Mouse (Mus musculus) thymus, adult 2 months (tissue): Measurements from ENCODE around the gene Ak6. TPM values are rescaled to one million over a fixed set of nuclear protein-coding genes. Genes with fewer than 3 reads are reported as not detected.
A peak's percentile ranks its signal among the peaks of the same experiment; 100 is the strongest.

Source experiments
- DNase-seq: peaks from one replicate; pipeline ENCODE4 v3.0.0; 2021
- H3K27ac ChIP-seq: fragments of 200-500 bp; 2 replicates; pipeline ENCODE4 v1.5.1; 2012; ENCODE audit warnings: low read length, control low read depth; ENCODE audit not compliant: control insufficient read depth, insufficient read depth
- H3K27me3 ChIP-seq: fragments of 200-500 bp; 2 replicates; pipeline ENCODE4 v1.6.1; 2012; ENCODE audit warnings: mild to moderate bottlenecking, low read length, moderate library complexity, mixed read lengths; ENCODE audit not compliant: control insufficient read depth, insufficient read depth
- H3K36me3 ChIP-seq: fragments of 200-500 bp; 2 replicates; pipeline ENCODE4 v1.6.1; 2012; ENCODE audit warnings: mild to moderate bottlenecking, low read length, moderate library complexity; ENCODE audit not compliant: control insufficient read depth, insufficient read depth
- H3K4me1 ChIP-seq: fragments of 200-500 bp; replicated peaks from 2 replicates; pipeline ENCODE4 v1.6.1; 2012; ENCODE audit warnings: low read length; ENCODE audit not compliant: control insufficient read depth, insufficient read depth
- H3K4me3 ChIP-seq: fragments of 200-500 bp; 2 replicates; pipeline ENCODE4 v1.5.1; 2012; ENCODE audit warnings: mild to moderate bottlenecking, low read length, control low read depth, moderate library complexity; ENCODE audit not compliant: control insufficient read depth, insufficient read depth
- CTCF ChIP-seq: fragments of 200-500 bp; IDR thresholded peaks from 2 replicates; pipeline ENCODE4 v1.5.1; 2012; ENCODE audit warnings: mild to moderate bottlenecking, control low read depth, low read length, moderate library complexity, borderline replicate concordance; ENCODE audit not compliant: control insufficient read depth, poor library complexity, insufficient read depth; ENCODE audit errors: extremely low read depth
- POLR2A ChIP-seq: fragments of 200-500 bp; IDR thresholded peaks from 2 replicates; pipeline ENCODE4 v1.6.1; 2012; ENCODE audit warnings: mild to moderate bottlenecking, low read length, control low read depth, moderate library complexity; ENCODE audit not compliant: control insufficient read depth, poor library complexity, insufficient read depth; ENCODE audit errors: extremely low read depth
- WGBS: fragments of 180-500 bp; shearing (Covaris S2); methylation state at CpG from one replicate; pipeline ENCODE4 v1.1.7; 2018; 5-methylcytosine and 5-hydroxymethylcytosine counted together
- polyA plus RNA-seq: library from polyadenylated mRNA; depleted of rRNA; stranded (reverse); fragments of >200 nt; gene quantifications from 2 replicates; pipeline ENCODE4 v1.2.3, GENCODE M21; 2012

Gene Ak6
- polyA plus RNA-seq, 1 experiment, result 66.2 TPM

GRCm38 (mm10) chr13:100659864-100660456 is 9.2 kb downstream of the Ak6 start:
- H3K27ac ChIP-seq, result no peak overlapping the region
- no peak overlapping the region for H3K4me3 ChIP-seq
- TF ChIP-seq CTCF (no peak), POLR2A (no peak)
- peaks cover 4% of the 10 kb centered on the region; the same call in 1 of the 2 replicates for H3K36me3 ChIP-seq
- WGBS, result 37% methylated on average over 4 of the region's 4 CpGs
- H3K4me1 ChIP-seq, result no peaks in the 10 kb centered on the region
- H3K27me3 ChIP-seq, result no peaks in the 10 kb centered on the region
- peak; percentile 52 for DNase-seq

- 0 out of 2 replicates have a peak, but pooled peaks have one; percentile 13 for TF ChIP-seq POLR2A
- 0 out of 2 replicates have a peak, but pooled peaks have one; percentile 15 for TF ChIP-seq CTCF
These were observed 18.7 kb downstream of the Ak6 start, which contains the start of gene Ccdc125 for GRCm38 (mm10) chr13:100669291-100670022. Gene Ccdc125 (plus strand): TSS chr13:100669717.

GRCm38 (mm10) chr13:100670181-100670741 is 19.5 kb downstream of the Ak6 start:
- H3K36me3 ChIP-seq, result peaks cover 9% of the 10 kb centered on the region
- H3K27me3 ChIP-seq, result no peaks in the 10 kb centered on the region
- TF ChIP-seq CTCF (no peak), POLR2A (no peak)
- WGBS, result 7% methylated on average over 9 of the region's 9 CpGs
- DNase-seq, result no peak
- no peak overlapping the region for H3K4me3 ChIP-seq
- H3K4me1 ChIP-seq, result peaks cover 5% of the 10 kb centered on the region
- no peak overlapping the region for H3K27ac ChIP-seq

More at GRCm38 (mm10) chr13:100669291-100670022, 18.7 kb downstream of the Ak6 start, which contains the start of gene Ccdc125:
- H3K27ac ChIP-seq, result peak within 1 kb of the TSS; percentile 40
- no peaks in the 10 kb centered on the region for H3K27me3 ChIP-seq
- peaks cover 9% of the 10 kb centered on the region for H3K36me3 ChIP-seq
- peaks cover 5% of the 10 kb centered on the region for H3K4me1 ChIP-seq
- peak within 1 kb of the TSS; percentile 86 for H3K4me3 ChIP-seq
- DNase-seq, result peak; percentile 39
- WGBS, result under 1% methylated on average over 44 of the region's 44 CpGs

GRCm38 (mm10) chr13:100675936-100676635 is 25.3 kb downstream of the Ak6 start:
- Histone ChIP-seq H3K27ac (no peak overlapping the region), H3K36me3 (no peaks in the 10 kb centered on the region), H3K4me1 (no peaks in the 10 kb centered on the region), H3K4me3 (no peak overlapping the region), H3K27me3 (no peaks in the 10 kb centered on the region)
- 93% methylated on average over 15 of the region's 15 CpGs for WGBS
- TF ChIP-seq POLR2A (no peak), CTCF (no peak)
- no peak for DNase-seq

GRCm38 (mm10) chr13:100681615-100682014 is 30.8 kb downstream of the Ak6 start:
- 96% methylated on average over 8 of the region's 8 CpGs for WGBS
- Histone ChIP-seq H3K27me3 (no peaks in the 10 kb centered on the region), H3K27ac (no peak overlapping the region), H3K36me3 (no peaks in the 10 kb centered on the region; the same call in 1 of the 2 replicates), H3K4me1 (no peaks in the 10 kb centered on the region), H3K4me3 (no peak overlapping the region)
- no peak for DNase-seq
- TF ChIP-seq CTCF (no peak), POLR2A (no peak)

- Histone ChIP-seq H3K4me3 (no peak overlapping the region), H3K27me3 (no peaks in the 10 kb centered on the region), H3K36me3 (no peaks in the 10 kb centered on the region; the same call in 1 of the 2 replicates), H3K27ac (no peak overlapping the region), H3K4me1 (no peaks in the 10 kb centered on the region)
- WGBS, result 78% methylated on average over 2 of the region's 2 CpGs
- no peak for DNase-seq
- TF ChIP-seq POLR2A (no peak), CTCF (no peak)
These were observed 32.1 kb downstream of the Ak6 start for GRCm38 (mm10) chr13:100682837-100683236.
